Mouse (Mus musculus) limb, embryonic 11.5 days (tissue): ENCODE measurements around the gene Map4k4. TPM values are rescaled to one million over a fixed set of nuclear protein-coding genes. Genes with fewer than 3 reads are reported as not detected.

Experiments used
- ATAC-seq: fragments of 200-750 bp; cut with Nextera tagmentation; 2 replicates; pipeline ENCODE4 v1.8.0; 2017; ENCODE audit warnings: low read depth; ENCODE audit not compliant: insufficient number of reproducible peaks, low FRiP score, low TSS enrichment
- DNase-seq: peaks from one replicate; pipeline ENCODE4 v3.0.0-alpha.2; 2015; ENCODE audit warnings: low spot score
- H3K27ac ChIP-seq: fragments of 300-500 bp; sonication (generic); replicated peaks from 2 replicates; pipeline ENCODE4 v1.5.1; 2014; ENCODE audit warnings: low read depth, mild to moderate bottlenecking, low read length
- H3K27me3 ChIP-seq: fragments of 300-500 bp; sonication (generic); 2 replicates; pipeline ENCODE4 v1.6.1; 2014; ENCODE audit warnings: mild to moderate bottlenecking, low read length, mixed read lengths; ENCODE audit not compliant: control insufficient read depth, insufficient read depth
- H3K36me3 ChIP-seq: fragments of 300-500 bp; sonication (generic); 2 replicates; pipeline ENCODE4 v1.6.1; 2014; ENCODE audit warnings: mild to moderate bottlenecking, low read length, moderate library complexity, mixed read lengths; ENCODE audit not compliant: control insufficient read depth, insufficient read depth
- H3K4me1 ChIP-seq: fragments of 300-500 bp; sonication (generic); 2 replicates; pipeline ENCODE4 v1.6.1; 2014; ENCODE audit warnings: low read length, mixed read lengths; ENCODE audit not compliant: control insufficient read depth, insufficient read depth
- H3K4me2 ChIP-seq: fragments of 300-500 bp; sonication (generic); 2 replicates; pipeline ENCODE4 v1.6.1; 2014; ENCODE audit warnings: low read depth, mild to moderate bottlenecking, moderate library complexity; ENCODE audit not compliant: severe bottlenecking
- H3K4me3 ChIP-seq: fragments of 300-500 bp; sonication (generic); 2 replicates; pipeline ENCODE4 v1.5.1; 2014; ENCODE audit warnings: low read depth, low read length
- H3K9ac ChIP-seq: fragments of 300-500 bp; sonication (generic); 2 replicates; pipeline ENCODE4 v1.6.1; 2014; ENCODE audit warnings: mild to moderate bottlenecking, low read length
- H3K9me3 ChIP-seq: fragments of 300-500 bp; sonication (generic); 2 replicates; pipeline ENCODE4 v1.6.1; 2016; ENCODE audit warnings: low read length; ENCODE audit not compliant: control insufficient read depth
- WGBS: fragments of 180-500 bp; shearing (Covaris S2); extraction: QIAGEN DNeasy Blood & Tissue Kit; methylation state at CpG from one replicate; pipeline ENCODE4 v1.1.7; 2014; 5-methylcytosine and 5-hydroxymethylcytosine counted together
- polyA plus RNA-seq: library from polyadenylated mRNA; unstranded; fragments of >200 nt; fragmentation: Nextera tagmentation; extraction: Ambion mirVana; gene quantifications from 2 replicates; pipeline ENCODE4 v1.2.1, GENCODE M21; 2014

The Map4k4 gene
- polyA plus RNA-seq, 1 experiment from 2014 or later = 38.0 TPM

- no peak for ATAC-seq
- Histone ChIP-seq H3K4me3 (no peak overlapping the region), H3K27me3 (no peaks in the 10 kb centered on the region), H3K4me2 (no peak overlapping the region), H3K27ac (no peak overlapping the region), H3K36me3 (peaks cover 13% of the 10 kb centered on the region), H3K4me1 (no peaks in the 10 kb centered on the region), H3K9me3 (no peaks in the 10 kb centered on the region), H3K9ac (no peak overlapping the region)
- DNase-seq = no peak
- 91% methylated on average over 12 of the region's 12 CpGs for WGBS
Measured at GRCm38 (mm10) chr1:40028207-40028998, 127.7 kb downstream of the Map4k4 start.

DNA sequence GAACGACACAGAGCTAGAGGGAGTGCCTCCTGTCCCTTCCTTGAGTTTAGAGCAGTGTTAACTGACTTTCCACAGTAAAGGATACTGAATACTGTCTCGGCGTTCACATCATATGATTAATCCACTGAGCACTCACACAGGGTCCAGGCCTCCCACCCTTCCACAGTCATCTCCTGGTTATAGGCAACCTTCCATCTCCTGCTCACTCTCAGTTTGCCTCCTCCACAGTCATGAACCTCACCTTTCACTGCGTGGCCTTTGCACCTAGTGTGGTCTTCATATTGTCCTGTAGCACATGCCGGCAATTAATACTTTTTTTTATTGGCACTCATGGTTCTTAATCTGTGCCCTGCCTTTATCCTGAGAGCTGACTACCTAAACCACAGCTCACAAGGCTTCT, 128.9 kb downstream of the Map4k4 start:
- no peak for ATAC-seq
- H3K4me1 ChIP-seq = no peaks in the 10 kb centered on the region
- H3K9ac ChIP-seq = no peak overlapping the region
- no peak for DNase-seq
- no peaks in the 10 kb centered on the region for H3K9me3 ChIP-seq
- WGBS = 95% methylated on average over 5 of the region's 5 CpGs
- H3K4me2 ChIP-seq = no peak overlapping the region
- H3K27me3 ChIP-seq = no peaks in the 10 kb centered on the region
- H3K4me3 ChIP-seq = no peak overlapping the region
- no peak overlapping the region for H3K27ac ChIP-seq
- H3K36me3 ChIP-seq = peaks cover 9% of the 10 kb centered on the region; the same call in 1 of the 2 replicates

DNA sequence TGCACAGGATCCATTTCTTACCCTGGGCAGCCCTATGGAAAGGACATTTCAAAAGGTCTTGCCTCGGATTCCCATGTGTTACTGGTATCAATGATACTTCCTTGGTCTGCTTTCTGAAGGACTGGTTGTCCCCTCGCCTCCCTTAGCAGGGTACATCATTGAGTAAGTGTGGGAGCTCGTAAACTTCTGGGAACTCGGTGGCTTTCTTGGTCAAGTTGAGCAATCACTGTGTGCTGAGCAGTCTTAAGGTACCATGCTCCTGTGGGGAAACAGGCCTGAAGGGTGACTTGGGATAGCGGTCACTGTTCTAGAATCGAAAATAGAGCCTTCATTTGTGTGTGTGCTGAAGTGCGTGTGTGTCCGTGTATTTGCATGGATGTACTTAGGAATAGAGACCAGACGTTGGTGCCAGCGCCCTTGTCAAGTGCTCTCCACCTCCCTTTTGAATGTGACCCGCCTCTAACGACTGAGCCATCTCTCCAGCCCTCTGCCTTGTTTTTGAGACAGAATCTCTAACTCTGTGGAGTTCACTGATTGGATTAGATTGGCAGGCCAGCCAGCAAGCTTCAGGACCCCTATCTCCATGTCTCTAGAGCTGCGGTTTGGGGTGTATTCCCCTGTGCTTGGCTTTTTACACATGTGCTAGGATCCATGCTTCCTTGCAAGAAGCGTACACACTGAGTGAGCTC, 129.7 kb downstream of the Map4k4 start:
- WGBS = 90% methylated on average over 14 of the region's 14 CpGs
- Histone ChIP-seq H3K4me1 (no peaks in the 10 kb centered on the region), H3K9me3 (no peaks in the 10 kb centered on the region), H3K36me3 (peaks cover 5% of the 10 kb centered on the region; the same call in 1 of the 2 replicates), H3K4me3 (no peak overlapping the region), H3K4me2 (no peak overlapping the region), H3K27me3 (no peaks in the 10 kb centered on the region), H3K27ac (no peak overlapping the region), H3K9ac (no peak overlapping the region)
- DNase-seq (no peak), ATAC-seq (no peak)

DNA sequence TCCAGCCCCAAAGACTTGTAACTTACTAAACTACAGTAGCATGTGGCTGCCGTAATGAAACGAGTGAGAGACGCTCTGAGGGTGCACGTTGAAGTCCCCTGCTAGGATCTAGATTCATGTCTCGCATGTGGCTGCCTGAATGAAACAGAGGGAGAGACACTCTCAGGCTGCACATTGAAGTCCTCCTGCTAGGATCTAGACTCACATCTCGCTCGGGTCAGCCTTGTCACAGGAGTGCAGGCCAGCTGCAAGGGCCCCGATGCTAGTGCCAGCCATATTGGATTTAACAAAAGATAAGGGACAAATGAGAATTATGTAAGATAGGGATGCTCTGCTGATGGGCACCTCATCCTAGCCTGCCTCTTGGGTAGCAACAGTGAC, 130.3 kb downstream of the Map4k4 start:
- Histone ChIP-seq H3K4me2 (no peak overlapping the region), H3K9me3 (no peaks in the 10 kb centered on the region), H3K4me1 (no peaks in the 10 kb centered on the region), H3K27ac (no peak overlapping the region), H3K36me3 (peaks cover 5% of the 10 kb centered on the region; the same call in 1 of the 2 replicates), H3K4me3 (no peak overlapping the region), H3K9ac (no peak overlapping the region), H3K27me3 (no peaks in the 10 kb centered on the region)
- 93% methylated on average over 8 of the region's 8 CpGs for WGBS
- ATAC-seq (no peak), DNase-seq (no peak)

- Histone ChIP-seq H3K4me3 (no peak overlapping the region), H3K9me3 (no peaks in the 10 kb centered on the region), H3K4me2 (no peak overlapping the region), H3K27ac (no peak overlapping the region), H3K36me3 (peaks cover 3% of the 10 kb centered on the region; the same call in 1 of the 2 replicates), H3K9ac (no peak overlapping the region), H3K27me3 (no peaks in the 10 kb centered on the region), H3K4me1 (no peaks in the 10 kb centered on the region)
- WGBS = 81% methylated on average over 2 of the region's 2 CpGs
- DNase-seq (no peak), ATAC-seq (no peak)
Measured at GRCm38 (mm10) chr1:40031626-40032025, 130.9 kb downstream of the Map4k4 start.

GRCm38 (mm10) chr1:40033315-40033714, 132.6 kb downstream of the Map4k4 start:
- WGBS = 76% methylated on average over 4 of the region's 4 CpGs
- DNase-seq (no peak), ATAC-seq (no peak)
- Histone ChIP-seq H3K9ac (no peak overlapping the region), H3K9me3 (no peaks in the 10 kb centered on the region), H3K36me3 (no peaks in the 10 kb centered on the region), H3K27me3 (no peaks in the 10 kb centered on the region), H3K4me3 (no peak overlapping the region), H3K4me1 (no peaks in the 10 kb centered on the region), H3K27ac (no peak overlapping the region), H3K4me2 (no peak overlapping the region)

- Histone ChIP-seq H3K9ac (no peak overlapping the region), H3K4me3 (no peak overlapping the region), H3K4me1 (no peaks in the 10 kb centered on the region), H3K9me3 (no peaks in the 10 kb centered on the region), H3K36me3 (no peaks in the 10 kb centered on the region), H3K4me2 (no peak overlapping the region), H3K27ac (no peak overlapping the region), H3K27me3 (no peaks in the 10 kb centered on the region)
- no peak for DNase-seq
- WGBS = 82% methylated on average over 12 of the region's 12 CpGs
- ATAC-seq = no peak
Measured at GRCm38 (mm10) chr1:40033743-40034420, 133.2 kb downstream of the Map4k4 start.

DNA sequence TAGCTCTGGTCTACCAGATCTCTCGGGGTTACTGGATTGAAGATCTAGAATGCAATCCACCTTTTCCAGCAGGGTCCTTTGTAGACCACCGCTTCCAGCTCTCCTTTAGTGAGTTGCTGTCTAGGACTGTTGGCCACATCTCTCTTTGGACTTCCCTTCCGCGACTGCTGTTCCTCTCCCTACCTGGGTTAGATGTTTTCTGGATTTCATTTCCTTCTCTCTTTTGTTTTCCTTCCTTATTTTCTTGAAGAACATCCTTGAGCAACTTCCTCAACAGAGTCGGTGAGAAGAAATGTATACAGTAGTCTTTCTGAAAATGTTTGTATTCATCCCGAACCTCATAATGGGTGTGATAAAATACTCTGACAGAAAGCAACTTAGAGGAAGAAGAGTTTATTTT, 137.1 kb downstream of the Map4k4 start:
- no peak overlapping the region for H3K4me3 ChIP-seq
- no peaks in the 10 kb centered on the region for H3K9me3 ChIP-seq
- 92% methylated on average over 6 of the region's 6 CpGs for WGBS
- H3K27me3 ChIP-seq = no peaks in the 10 kb centered on the region
- H3K4me2 ChIP-seq = no peak overlapping the region
- H3K4me1 ChIP-seq = no peaks in the 10 kb centered on the region
- no peak overlapping the region for H3K9ac ChIP-seq
- H3K27ac ChIP-seq = no peak overlapping the region
- ATAC-seq = no peak
- no peak for DNase-seq
- H3K36me3 ChIP-seq = no peaks in the 10 kb centered on the region
